Mouse (Mus musculus): ENCODE measurements around the gene Itsn2.
"Not testable (repeated sequence)": the region's sequence is repeated elsewhere in the genome, so short reads cannot be mapped to it uniquely, and the experiment has no call there.

The Itsn2 gene

DNA sequence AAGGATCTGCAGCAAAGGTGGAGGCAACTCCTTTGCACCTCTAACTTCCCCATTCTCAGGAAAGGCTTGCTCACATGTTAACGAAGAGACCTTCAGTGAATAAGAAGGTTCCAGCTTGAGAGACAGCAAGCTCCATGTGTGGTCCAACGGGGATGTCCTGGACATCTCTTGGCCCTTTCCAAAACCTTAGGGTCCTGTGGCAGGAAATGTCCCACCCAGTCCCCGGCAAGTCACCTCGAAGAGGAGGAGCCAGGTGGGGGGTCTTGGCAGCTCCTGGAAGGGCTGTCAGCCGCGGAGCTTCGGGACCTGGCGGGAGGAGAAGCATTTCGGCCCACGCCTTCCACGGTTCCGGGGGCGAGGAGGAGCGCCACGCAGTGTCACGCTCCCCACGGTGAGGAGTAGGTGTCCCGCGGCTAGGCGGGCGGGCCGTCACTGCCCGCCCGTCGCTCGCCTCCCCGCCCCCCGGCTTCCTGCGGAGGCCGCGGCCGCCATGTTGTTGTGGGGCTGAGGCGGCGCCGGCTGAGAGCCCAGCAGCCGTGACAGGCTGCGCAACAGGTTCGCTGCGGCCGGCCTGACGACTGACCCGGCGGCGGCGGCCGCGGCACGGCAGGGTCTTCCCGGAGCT lies at the start of gene Itsn2, which contains the start of gene Gm3625:
Gene Itsn2 (plus strand): TSS at position 98 of the 625 bp plus-strand sequence.
Gene Gm3625 (minus strand): TSS at position 387 of the 625 bp plus-strand sequence.
- DNase-seq: peak; percentile 88

DNA sequence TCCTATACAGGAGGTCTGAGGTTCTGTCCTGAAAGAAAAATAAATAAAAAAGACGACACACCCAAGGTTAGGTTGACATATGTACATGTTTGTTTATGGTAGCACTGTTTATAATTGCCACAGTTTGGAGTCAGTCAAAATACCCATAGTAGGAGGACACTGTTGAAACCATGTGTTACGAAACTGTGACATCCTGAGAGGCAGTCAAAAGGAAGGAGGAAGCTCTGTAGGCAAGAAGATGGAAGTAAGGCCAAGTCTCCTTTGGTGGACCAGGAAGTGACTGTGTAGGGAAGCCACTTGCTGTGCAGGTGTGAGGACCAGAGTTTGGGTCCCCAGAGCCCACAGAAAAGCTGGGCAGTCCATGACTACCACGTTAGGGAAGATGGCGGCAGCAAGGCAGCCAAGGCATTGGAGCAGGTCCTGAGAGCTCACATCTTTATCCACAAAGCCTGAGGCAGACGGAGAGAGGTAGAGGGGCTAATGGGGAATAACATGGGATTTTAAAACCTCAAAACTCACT lies 48.0 kb upstream of the Itsn2 start:
- DNase-seq: no peak

DNA sequence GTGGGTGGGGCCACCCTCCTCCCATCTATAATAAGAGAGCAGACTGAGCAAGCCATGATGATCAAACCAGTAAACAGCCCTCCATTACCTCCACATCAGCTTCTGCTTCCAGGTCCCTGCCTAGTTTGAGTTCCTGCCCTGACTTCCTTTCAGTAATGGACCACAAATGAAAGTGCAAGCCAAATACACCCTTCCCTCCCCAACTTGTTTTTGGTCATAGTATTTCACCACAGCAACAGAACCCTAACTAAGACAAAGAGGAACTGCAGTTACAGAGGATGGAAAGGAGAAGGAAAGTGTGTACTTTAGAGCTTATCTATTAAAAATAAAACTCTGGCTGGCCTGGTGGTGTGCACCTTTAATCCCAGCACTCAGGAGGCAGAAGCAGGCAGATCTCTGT lies 47.0 kb upstream of the Itsn2 start:
- DNase-seq: no peak

DNA sequence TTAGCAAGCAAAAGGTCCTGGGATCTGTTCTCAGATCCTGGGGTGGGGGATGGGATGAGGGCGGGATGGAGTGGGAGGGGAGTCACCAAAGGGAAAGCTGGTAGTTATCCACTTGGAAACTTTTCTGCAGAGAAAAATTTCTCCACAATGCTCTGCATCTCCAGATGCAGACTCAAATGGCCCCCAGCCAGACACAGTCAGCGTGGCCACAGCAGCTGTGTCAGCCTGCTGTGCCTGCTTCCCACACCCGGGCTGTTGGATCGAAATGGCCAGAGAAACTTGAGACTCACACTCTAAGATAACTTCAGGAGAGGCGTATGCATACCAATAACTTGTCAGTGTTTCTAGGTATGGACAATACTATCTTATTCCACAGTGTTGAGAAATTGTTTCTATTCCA lies 45.9 kb upstream of the Itsn2 start:
- DNase-seq: no peak

DNA sequence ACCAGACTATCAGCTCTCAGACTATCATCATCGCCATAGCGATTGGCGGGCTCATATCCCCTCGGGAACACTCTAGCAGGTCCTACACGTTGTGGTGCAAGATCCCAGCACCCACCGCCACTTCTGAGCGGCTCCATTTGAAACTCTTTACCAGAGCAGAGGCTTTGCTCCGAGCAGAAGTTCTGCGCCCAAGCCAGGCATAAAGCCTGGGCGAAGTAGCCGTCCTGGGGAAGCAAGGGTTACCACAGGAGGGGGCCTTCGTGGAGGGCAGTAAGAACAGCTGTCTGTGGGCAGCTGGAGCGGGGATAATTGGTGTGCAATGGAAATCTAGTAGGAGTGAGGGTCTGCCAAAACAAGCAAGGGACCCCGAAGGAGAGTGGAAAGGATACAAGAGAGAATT lies 44.9 kb upstream of the Itsn2 start:
- DNase-seq: no peak

DNA sequence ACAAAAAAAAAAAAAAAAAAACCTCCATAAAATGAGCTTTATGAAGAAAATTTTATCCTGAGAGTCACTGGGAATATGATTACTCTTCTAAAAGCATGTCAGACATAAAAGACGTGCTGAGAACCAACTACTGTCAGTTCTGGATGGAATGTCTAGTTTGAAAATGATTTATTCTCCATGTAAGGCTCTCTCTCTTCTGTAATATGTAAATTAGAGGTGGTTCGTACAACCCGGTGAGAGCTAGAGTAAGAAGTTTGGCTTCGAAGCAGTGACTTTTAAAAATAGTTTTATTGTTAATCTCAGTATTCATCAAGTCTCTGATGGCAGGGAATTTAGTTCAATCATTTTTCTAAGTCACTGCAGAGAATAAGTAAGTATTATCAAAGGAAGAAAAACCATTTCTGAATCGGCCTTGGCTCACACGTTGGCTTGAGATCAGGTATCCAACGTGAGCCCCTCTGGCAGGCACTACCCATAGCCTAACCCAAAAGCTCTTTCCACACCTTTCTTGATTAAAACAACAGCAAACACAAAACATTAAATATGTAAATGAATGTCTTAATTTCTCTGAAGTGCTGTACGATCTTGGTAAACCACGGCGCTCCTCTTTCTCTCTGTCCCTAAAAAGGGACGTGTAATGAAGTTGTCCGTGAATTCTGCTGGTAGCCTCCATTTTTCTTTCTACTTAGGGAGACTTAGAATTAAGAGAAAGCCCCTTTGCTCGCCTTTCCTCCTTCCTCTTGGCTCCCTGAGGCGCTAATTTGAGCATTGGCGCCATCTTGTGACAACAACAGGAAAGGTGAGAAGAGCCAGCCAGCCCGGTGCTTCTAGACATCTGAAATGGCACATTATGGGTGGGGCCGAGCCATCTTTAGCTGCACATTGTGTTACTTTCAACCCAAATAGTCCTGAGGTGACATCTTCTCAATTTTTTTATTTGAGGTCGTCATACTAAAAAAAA lies 44.1 kb upstream of the Itsn2 start:
- peak; percentile 88 for DNase-seq

DNA sequence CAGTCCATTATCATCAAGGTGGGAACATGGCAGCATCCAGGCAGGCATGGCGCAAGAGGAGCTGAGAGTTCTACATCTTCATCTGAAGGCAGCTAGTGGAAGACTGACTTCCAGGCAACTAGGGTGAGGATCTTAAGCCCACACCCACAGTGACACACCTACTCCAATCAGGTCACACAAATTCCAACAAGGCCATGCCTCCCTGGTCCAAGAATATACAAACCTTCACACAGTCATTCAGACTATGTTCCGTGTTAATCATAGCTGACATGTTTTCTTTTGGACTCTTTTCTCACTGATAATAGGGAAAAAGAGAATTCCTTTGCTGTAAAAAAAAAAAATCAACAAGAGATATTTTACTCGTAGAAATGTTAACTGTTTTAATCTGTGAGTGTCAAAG lies 38.7 kb upstream of the Itsn2 start:
- not testable (repeated sequence) for DNase-seq

DNA sequence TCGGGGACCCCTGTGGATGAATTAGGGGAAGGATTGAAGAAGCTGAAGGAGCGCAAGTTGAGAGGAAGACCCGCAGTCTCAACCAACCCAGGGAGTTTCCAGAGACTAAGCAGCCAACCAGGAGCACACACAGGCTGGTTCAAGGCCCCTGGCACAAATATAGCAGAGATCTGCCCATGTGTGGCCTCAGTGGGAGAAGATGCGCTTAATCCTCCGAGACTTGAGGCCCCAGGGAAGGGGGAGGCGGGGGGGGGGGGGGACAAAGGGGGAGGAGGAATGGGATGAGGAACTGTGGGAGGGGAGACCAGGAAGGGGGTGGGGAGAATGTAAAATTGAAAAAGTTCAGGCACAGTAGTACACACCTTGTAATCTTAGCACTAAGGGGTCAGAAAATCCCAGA lies 37.0 kb upstream of the Itsn2 start:
- DNase-seq: no peak

DNA sequence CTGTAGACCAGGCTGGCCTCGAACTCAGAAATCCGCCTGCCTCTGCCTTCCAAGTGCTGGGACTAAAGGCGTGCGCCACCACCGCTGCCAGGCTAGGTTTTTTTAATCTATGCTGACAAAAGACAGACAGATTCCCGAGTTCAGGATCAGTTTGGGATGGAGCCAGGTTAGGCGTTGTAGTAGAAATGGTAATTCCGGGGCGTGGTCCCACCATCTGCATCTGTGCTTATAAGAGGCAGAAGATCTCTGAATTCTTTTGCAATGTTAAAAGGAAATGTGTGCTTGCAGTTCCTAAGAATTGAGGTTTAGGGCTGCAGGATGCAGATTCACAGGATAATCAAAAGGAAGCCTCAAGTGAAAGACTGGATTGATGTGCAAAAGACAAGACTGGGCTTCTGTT lies 35.5 kb upstream of the Itsn2 start:
- no peak for DNase-seq

DNA sequence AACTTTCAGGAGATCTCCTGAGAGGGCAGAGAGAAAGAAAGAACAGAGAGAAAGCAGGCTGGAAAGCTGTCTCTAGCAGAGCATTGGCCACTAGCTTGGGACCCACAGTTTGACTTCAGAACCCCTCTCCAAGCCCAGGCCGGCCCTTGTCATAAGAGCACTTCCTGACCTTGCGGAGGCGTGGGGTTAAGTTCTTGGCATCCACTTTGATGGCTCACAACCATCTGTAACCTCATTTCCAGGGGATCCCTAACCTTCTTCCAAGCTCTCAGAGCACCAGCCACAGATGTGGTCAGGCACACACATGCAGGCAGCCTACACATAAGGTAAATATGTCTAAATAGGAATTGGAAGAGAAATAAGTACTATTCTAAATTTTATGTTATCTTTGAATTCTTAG lies 35.0 kb upstream of the Itsn2 start:
- DNase-seq: no peak

DNA sequence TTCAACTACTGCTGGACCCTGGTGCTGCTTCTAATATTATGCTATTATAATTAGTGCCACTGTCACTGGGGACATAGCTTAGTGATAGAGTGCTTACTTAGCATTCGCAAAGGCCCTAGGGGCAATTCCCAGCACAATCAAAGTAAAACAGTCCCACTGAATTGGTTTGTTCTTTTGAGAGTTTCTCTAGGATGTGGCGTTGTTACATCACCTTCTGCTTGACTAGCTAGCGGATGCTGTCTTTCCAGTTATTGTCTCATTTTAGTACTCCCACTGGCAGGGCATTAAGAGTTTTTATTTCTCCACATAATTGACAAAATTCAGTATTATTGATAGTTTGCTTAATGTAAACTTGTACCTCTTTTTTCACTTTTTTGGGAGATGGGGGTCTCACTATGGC lies 34.4 kb upstream of the Itsn2 start:
- no peak for DNase-seq

DNA sequence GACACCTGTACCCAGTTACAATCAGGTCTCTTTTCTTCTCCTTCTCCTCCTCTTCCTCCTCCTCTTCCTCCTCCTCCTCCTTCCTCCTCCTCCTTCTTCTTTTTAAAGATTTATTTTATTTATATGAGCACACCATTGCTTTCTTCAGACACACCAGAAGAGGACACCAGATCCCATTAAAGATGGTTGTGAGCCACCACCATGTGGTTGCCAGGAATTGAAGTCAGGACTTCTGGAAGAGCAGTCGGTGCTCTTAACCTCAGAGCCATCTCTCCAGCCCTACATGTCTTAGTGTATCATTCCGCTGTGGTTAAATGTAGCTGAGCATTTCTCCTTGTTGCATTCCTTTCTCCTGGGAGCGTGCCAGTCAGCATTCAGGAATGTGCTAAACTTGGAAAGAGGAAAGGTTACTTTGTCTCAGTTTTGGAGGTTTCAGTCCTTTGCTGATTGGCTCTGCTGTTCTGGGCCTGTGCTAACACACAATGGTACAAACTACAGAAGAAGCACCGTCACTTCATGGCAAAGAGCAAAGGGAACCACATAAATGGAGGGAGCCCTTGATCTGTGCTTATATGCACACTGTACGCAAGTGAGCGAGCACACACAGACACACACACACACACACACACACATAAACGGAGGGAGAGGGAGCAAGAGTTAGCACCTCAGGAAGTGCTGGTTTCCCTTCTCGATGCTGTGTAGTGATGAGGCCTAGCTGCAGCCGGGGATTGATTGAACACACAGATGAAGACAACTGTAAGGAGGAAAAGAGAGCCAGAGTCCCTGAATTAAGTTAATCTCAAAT lies 33.8 kb upstream of the Itsn2 start:
- DNase-seq: no peak

DNA sequence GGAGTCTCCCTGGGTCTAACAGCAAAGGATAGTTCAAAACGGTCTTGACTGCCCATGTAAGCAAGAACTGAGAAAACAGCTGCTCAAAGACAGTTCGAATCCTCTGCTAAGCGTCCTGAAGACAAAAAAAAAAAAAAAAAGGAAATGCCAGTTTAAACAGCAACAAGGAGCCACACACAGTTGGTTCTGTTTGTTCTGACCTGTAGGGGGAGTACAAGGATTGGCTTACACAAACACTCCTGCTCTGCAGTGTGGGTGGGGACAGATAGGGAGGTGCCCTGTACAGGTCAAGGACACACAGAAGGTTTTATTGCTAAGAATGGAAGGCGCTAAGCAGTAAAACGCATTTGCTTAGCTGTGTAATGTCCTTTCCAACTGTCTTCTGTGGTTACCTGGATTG lies 20.6 kb upstream of the Itsn2 start:
- peak; percentile 67 for DNase-seq

DNA sequence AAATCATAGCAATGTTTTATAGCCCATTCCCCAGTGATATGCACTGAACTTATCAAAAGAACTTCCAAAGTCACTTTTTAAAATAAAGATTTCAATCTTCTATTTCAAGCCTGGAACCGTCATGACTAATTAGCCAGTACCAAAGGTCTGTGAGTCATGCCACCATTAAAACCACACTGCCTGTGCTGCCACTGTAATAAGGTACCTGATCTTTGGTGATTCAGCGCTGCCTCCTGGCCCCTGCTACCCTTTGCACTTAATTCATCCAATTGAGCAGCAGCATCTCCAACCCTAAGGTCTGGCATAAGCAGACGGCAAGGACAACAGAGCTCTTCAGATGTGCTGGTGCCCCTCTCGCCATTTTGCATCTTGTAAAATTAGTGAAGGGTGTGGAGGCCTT lies 18.4 kb upstream of the Itsn2 start:
- no peak for DNase-seq

DNA sequence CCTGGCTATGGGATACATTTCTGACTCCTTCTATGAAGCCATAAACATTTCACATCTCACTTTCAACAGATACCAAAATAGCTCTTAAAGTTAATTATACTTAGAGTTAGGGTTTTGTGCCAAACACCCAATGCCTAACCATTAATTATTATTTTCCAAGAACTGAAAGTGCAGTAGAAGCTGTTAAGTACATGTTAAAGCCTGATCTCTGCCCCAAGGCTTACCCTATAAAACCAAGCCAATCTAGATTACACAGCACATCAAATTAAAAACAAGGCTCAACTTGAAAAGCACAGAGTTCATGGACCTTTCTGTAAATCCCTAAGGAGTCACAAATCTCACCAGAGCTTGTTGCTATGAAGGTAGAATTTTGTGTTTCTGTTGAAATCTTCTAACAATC lies 10.1 kb upstream of the Itsn2 start:
- no peak for DNase-seq

DNA sequence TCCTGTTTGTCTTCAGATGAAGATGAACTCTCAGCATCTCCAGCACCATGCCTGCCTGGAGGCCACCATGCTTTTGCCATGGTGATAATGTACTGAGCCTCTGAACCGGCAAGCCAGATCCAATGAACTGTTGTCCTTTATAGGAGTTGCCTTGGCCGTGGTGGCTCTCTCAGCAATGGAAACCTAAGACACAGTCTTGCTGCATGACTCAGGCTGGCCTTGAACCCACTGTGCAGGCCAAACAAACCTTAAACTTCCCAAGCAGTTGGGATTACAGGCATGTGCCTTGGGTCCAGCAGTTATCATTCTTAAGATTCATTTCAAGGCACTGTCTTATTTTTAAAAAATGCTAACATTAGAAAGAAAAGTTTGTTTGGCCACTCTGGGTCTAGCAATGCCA lies 4.6 kb upstream of the Itsn2 start:
- no peak for DNase-seq

DNA sequence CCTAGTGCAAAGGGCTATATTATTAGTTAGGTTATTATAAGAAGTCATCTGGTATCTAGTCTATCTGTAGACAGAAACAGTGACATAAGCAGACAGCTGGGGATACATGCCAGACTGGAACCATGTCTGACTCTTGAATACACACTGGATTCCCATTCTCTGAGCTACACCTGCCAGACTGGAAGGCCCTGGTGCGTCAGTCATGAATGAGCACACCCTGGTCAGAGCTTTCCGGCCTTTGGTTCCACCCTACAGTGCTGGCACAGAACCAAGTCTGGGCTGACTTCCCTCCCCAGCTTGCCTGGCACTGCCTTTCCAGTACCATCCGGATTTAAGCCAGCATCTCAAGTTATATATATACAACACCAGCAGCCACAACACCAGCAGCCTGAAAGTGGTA lies 3.8 kb upstream of the Itsn2 start:
- DNase-seq: no peak

DNA sequence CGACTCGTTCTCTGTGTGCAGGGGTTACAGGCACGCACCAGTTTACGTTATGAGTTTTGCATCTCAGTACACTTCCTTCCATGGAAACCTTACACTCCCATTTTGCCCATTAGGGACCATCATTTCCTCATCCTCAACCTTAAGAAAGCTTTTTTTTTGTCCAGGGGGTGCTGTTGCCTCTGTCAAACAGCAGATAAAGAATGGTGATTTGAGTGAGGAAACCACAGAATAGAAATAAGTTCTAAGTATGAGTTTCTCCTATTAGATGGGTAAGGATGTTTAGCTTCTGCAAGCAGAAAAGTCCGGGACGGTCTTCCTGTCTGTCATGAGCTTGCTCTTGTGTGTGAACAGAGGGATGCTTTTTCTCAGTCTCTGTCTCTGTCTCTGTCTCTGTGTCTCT lies 413 bp upstream of the Itsn2 start:
- DNase-seq: no peak

DNA sequence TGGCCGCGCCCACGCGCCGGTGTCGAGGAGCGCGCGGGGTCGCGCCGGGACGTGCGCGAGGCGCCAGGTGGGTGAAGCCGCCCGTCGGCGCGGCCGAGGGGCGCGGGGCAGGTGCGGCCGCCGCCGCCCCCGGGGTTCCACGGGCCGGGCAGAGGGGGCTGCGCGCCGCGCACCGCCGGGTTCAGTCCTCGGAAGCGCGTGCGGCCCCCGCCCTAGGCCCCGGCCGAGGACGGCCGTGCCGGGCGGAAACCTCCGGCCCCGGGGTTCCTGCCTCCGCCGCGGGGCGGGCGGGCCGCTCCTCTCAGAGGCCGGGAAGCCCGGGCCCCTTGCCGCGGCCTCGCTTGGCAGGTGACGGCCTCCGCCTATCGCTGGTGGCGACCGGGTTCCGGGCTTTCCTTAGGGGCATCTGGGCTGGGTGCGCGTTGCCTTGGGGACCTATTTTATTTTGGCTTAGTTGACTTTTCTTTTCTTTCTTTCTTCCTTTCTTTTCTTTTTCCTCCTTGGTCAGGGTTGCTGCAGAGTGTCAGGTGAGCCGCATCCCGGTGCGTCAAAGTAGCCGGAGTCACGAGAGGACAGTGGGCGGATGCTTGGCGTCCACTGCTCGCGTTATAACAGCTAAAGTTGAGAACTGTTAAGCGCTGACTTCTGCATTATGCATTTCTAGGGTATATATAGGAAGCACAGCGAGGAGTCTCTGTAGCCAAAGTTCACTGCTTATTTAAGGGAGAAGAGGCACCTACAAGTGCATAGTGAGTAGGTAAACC lies 910 bp downstream of the Itsn2 start:
- peak; percentile 72 for DNase-seq

DNA sequence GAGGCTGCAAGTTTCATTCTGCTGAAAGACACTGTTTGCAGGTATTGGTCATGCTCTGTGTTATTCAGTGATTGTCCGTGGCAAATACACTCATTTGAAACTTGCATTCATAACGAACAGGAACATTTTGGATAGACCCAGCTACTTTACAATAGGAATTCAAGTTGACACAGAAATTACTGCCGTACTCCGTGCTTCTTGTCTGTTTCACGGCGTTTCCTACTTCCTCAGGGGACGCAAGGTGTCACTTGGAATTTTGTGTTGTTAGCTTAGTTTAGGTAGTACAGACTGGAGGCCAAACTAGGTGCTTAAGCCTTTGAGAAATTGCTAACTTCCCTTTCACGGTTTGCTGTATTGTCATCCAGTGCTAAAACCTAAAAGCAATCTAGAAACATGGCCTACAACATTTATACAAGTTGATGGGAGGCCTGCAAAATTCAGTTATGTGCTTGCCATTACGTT lies 1.5 kb downstream of the Itsn2 start:
- DNase-seq: no peak

DNA sequence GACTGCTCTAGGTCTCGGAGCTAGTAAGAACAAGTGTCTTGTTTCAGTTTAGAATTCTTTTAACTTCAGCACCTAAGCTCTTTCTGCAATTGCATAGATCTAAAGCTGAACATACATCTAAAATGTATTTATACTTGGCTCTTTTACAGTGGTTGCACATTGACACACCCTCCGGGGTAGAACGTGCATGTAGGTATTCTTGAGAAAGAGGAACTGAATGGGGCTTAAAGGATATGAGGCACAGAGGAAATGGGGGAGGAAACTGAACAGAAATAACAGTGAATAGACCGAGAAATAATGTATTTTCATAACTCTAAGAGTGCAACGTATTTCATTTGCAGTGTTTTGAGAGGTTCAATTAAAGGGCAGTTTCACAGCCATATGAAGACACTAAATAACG lies 2.6 kb downstream of the Itsn2 start:
- no peak for DNase-seq

DNA sequence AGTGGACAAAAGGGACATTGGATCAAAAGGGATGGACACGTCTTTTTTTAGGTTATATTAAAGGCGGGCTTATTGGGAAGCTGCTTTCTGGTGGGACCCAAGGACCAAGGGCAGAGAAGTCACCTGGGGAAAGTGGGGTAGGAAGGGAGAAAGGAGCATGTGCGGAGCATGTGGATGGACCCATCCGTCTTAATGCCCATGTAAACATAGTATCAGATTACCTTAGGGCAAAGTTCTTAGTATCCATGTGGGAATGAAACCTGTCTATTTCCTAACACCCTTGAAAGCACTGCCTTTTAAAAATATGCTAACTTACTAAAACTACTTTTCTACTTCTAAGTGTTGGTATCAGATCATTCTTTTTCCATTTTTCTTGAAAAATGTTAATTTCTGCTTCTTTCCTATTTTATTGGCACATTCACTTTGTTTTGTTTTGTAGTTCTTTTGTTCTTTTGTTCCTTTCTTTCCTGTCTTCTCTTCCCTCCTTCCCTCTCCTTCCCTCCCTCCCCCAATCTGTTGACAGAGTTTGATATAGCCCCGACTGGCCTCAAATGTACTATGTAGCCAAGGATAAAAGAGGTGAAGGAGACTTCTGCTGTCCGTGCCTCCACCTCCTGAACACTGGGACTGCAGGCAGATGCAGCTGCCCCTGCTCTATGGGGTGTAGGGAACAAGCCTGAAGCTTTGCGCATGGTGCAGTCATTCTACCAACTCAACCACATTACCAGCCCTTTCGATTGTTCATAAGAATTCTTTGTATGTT lies 6.4 kb downstream of the Itsn2 start:
- DNase-seq: no peak

Measured in embryo, embryonic 11 days (tissue).